Mouse (Mus musculus) heart, embryonic 10.5 days (tissue): Measurements from ENCODE around the gene Tssc4. TPM values are rescaled to one million over a fixed set of nuclear protein-coding genes. Genes with fewer than 3 reads are reported as not detected.

ENCODE experiments used
- DNase-seq: peaks from one replicate; pipeline ENCODE4 v3.0.0-alpha.2; 2017; ENCODE audit warnings: low spot score
- H3K27ac ChIP-seq: fragments of 300-500 bp; sonication (generic); 2 replicates; pipeline ENCODE4 v1.5.1; 2016; ENCODE audit warnings: mild to moderate bottlenecking
- H3K27me3 ChIP-seq: fragments of 300-500 bp; sonication (generic); 2 replicates; pipeline ENCODE4 v1.6.1; 2016; ENCODE audit warnings: mild to moderate bottlenecking; ENCODE audit not compliant: poor library complexity, insufficient read depth, severe bottlenecking
- H3K36me3 ChIP-seq: fragments of 300-500 bp; sonication (generic); 2 replicates; pipeline ENCODE4 v1.6.1; 2016; ENCODE audit warnings: mild to moderate bottlenecking, moderate library complexity
- H3K4me1 ChIP-seq: fragments of 300-500 bp; sonication (generic); 2 replicates; pipeline ENCODE4 v1.6.1; 2016; ENCODE audit warnings: mild to moderate bottlenecking
- H3K4me3 ChIP-seq: fragments of 300-500 bp; sonication (generic); 2 replicates; pipeline ENCODE4 v1.5.1; 2016; ENCODE audit warnings: mild to moderate bottlenecking, moderate library complexity
- H3K9me3 ChIP-seq: fragments of 300-500 bp; sonication (generic); 2 replicates; pipeline ENCODE4 v1.6.1; 2016; ENCODE audit warnings: mild to moderate bottlenecking, moderate library complexity
- WGBS: fragments of 180-500 bp; shearing (Covaris S2); methylation state at CpG from one replicate; pipeline ENCODE4 v1.1.7; 2016; 5-methylcytosine and 5-hydroxymethylcytosine counted together
- polyA plus RNA-seq: library from polyadenylated mRNA; unstranded; fragments of >200 nt; fragmentation: Nextera tagmentation; extraction: Ambion mirVana; gene quantifications from 2 replicates; pipeline ENCODE4 v1.2.1, GENCODE M21; 2016

The Tssc4 gene
- polyA plus RNA-seq, 1 experiment from 2014 or later, result 99.5 TPM

GRCm38 (mm10) chr7:143086366-143086765, 17.3 kb downstream of the Tssc4 start:
- no peaks in the 10 kb centered on the region for H3K9me3 ChIP-seq
- no peak for DNase-seq
- 49% methylated on average over 2 of the region's 2 CpGs for WGBS
- peak overlapping the region; percentile 67; the same call in 1 of the 2 replicates for H3K27ac ChIP-seq
- peaks cover 61% of the 10 kb centered on the region for H3K27me3 ChIP-seq
- H3K4me3 ChIP-seq, result no peak overlapping the region
- H3K4me1 ChIP-seq, result peaks cover 26% of the 10 kb centered on the region
- no peaks in the 10 kb centered on the region for H3K36me3 ChIP-seq

GRCm38 (mm10) chr7:143087070-143087579, 18.1 kb downstream of the Tssc4 start:
- H3K4me3 ChIP-seq, result no peak overlapping the region
- no peaks in the 10 kb centered on the region for H3K36me3 ChIP-seq

GRCm38 (mm10) chr7:143093847-143094246, 24.8 kb downstream of the Tssc4 start:
- H3K27me3 ChIP-seq, result peaks cover 53% of the 10 kb centered on the region
- H3K27ac ChIP-seq, result no peak overlapping the region
- H3K9me3 ChIP-seq, result no peaks in the 10 kb centered on the region
- H3K4me3 ChIP-seq, result no peak overlapping the region
- H3K36me3 ChIP-seq, result no peaks in the 10 kb centered on the region
- 76% methylated on average over 3 of the region's 3 CpGs for WGBS
- H3K4me1 ChIP-seq, result no peaks in the 10 kb centered on the region
- no peak for DNase-seq

More at GRCm38 (mm10) chr7:143087070-143087579, 18.1 kb downstream of the Tssc4 start:
- Histone ChIP-seq H3K9me3 (no peaks in the 10 kb centered on the region), H3K27ac (peak overlapping the region; percentile 67; the same call in 1 of the 2 replicates), H3K27me3 (peaks cover 54% of the 10 kb centered on the region), H3K4me1 (peaks cover 23% of the 10 kb centered on the region)
- 33% methylated on average over 4 of the region's 4 CpGs for WGBS
- DNase-seq, result peak; percentile 84

- Histone ChIP-seq H3K27ac (no peak within 1 kb of the TSS; the same call in 1 of the 2 replicates), H3K4me1 (no peaks in the 10 kb centered on the region), H3K27me3 (peaks cover 51% of the 10 kb centered on the region), H3K9me3 (no peaks in the 10 kb centered on the region), H3K36me3 (no peaks in the 10 kb centered on the region), H3K4me3 (no peak within 1 kb of the TSS)
- 36% methylated on average over 10 of the region's 10 CpGs for WGBS
- DNase-seq, result no peak
Observed at GRCm38 (mm10) chr7:143094592-143095553, 25.8 kb downstream of the Tssc4 start, which contains the start of gene Trpm5. TSS of gene Trpm5 (minus strand) at chr7:143094642.

GRCm38 (mm10) chr7:143095554-143095907, 26.5 kb downstream of the Tssc4 start:
- Histone ChIP-seq H3K27ac (no peak overlapping the region), H3K4me1 (0 out of 2 replicates have a peak, but pooled peaks cover 4% of the 10 kb centered on the region), H3K27me3 (peaks cover 51% of the 10 kb centered on the region), H3K4me3 (no peak overlapping the region), H3K36me3 (no peaks in the 10 kb centered on the region), H3K9me3 (no peaks in the 10 kb centered on the region)
- 48% methylated on average over 1 of the region's 1 CpGs for WGBS
- no peak for DNase-seq

- Histone ChIP-seq H3K27me3 (peaks cover 73% of the 10 kb centered on the region), H3K36me3 (no peaks in the 10 kb centered on the region), H3K4me1 (0 out of 2 replicates have a peak, but pooled peaks cover 5% of the 10 kb centered on the region), H3K27ac (no peak overlapping the region), H3K4me3 (no peak overlapping the region), H3K9me3 (no peaks in the 10 kb centered on the region)
- 63% methylated on average over 4 of the region's 4 CpGs for WGBS
- DNase-seq, result no peak
Observed at GRCm38 (mm10) chr7:143100759-143101158, 31.7 kb downstream of the Tssc4 start.

GRCm38 (mm10) chr7:143105258-143105897, 36.3 kb downstream of the Tssc4 start:
- no peak overlapping the region for H3K27ac ChIP-seq
- no peak for DNase-seq
- no peaks in the 10 kb centered on the region for H3K9me3 ChIP-seq
- H3K4me1 ChIP-seq, result peaks cover 45% of the 10 kb centered on the region
- H3K36me3 ChIP-seq, result no peaks in the 10 kb centered on the region
- H3K4me3 ChIP-seq, result no peak overlapping the region
- WGBS, result 56% methylated on average over 11 of the region's 11 CpGs
- peaks cover 81% of the 10 kb centered on the region for H3K27me3 ChIP-seq

- Histone ChIP-seq H3K27me3 (peaks cover 75% of the 10 kb centered on the region), H3K4me1 (peaks cover 48% of the 10 kb centered on the region), H3K9me3 (no peaks in the 10 kb centered on the region), H3K36me3 (no peaks in the 10 kb centered on the region), H3K27ac (peak within 1 kb of the TSS; percentile 85), H3K4me3 (peak within 1 kb of the TSS; percentile 69)
- WGBS, result 71% methylated on average over 4 of the region's 4 CpGs
- DNase-seq, result no peak
Observed at GRCm38 (mm10) chr7:143106062-143106461, 37.0 kb downstream of the Tssc4 start, which contains the start of gene Kcnq1. TSS of gene Kcnq1 (plus strand) at chr7:143106362.

- Histone ChIP-seq H3K27me3 (peaks cover 72% of the 10 kb centered on the region), H3K27ac (peak overlapping the region; percentile 85), H3K4me3 (peak overlapping the region; percentile 69), H3K9me3 (no peaks in the 10 kb centered on the region), H3K4me1 (peaks cover 56% of the 10 kb centered on the region), H3K36me3 (no peaks in the 10 kb centered on the region)
- DNase-seq, result no peak
- 7% methylated on average over 56 of the region's 57 CpGs for WGBS
Observed at GRCm38 (mm10) chr7:143106672-143107465, 37.8 kb downstream of the Tssc4 start.

GRCm38 (mm10) chr7:143108200-143108599, 39.2 kb downstream of the Tssc4 start:
- WGBS, result 46% methylated on average over 5 of the region's 5 CpGs
- H3K4me1 ChIP-seq, result peaks cover 70% of the 10 kb centered on the region
- peak overlapping the region; percentile 85 for H3K27ac ChIP-seq
- no peaks in the 10 kb centered on the region for H3K36me3 ChIP-seq
- peak overlapping the region; percentile 69; the same call in 1 of the 2 replicates for H3K4me3 ChIP-seq
- no peaks in the 10 kb centered on the region for H3K9me3 ChIP-seq
- peaks cover 59% of the 10 kb centered on the region for H3K27me3 ChIP-seq
- no peak for DNase-seq

GRCm38 (mm10) chr7:143108996-143109660, 40.1 kb downstream of the Tssc4 start:
- Histone ChIP-seq H3K4me1 (peaks cover 72% of the 10 kb centered on the region), H3K4me3 (no peak overlapping the region), H3K27me3 (peaks cover 55% of the 10 kb centered on the region), H3K27ac (peak overlapping the region; percentile 85), H3K9me3 (no peaks in the 10 kb centered on the region), H3K36me3 (no peaks in the 10 kb centered on the region)
- no peak for DNase-seq
- WGBS, result 30% methylated on average over 3 of the region's 3 CpGs

GRCm38 (mm10) chr7:143109696-143110095, 40.6 kb downstream of the Tssc4 start:
- no peak for DNase-seq
- Histone ChIP-seq H3K9me3 (no peaks in the 10 kb centered on the region), H3K27ac (peak overlapping the region; percentile 85), H3K36me3 (no peaks in the 10 kb centered on the region), H3K27me3 (peaks cover 50% of the 10 kb centered on the region), H3K4me3 (no peak overlapping the region), H3K4me1 (peaks cover 72% of the 10 kb centered on the region)
- 57% methylated on average over 3 of the region's 3 CpGs for WGBS
